In genomic region chr17:5769776-5770175, GRCm38 (mm10) we compare ENCODE assay signal across 9 mouse cellular contexts.
DNase-seq lines count a peak whose midpoint lies in the region; ATAC-seq lines count a peak whose summit lies in the region.
"Had no signal": no experiment of that assay in that cellular context is flagged by ENCODE, and none has a peak within 500 bp of the region (broad histone marks: within the 10 kb centered on the region; RNA-seq: fewer than 3 reads in every experiment).

No protein-coding gene starts in this region.

- peaks cover 3% of the 10 kb centered on the region; the same call in 1 of the 2 replicates for H3K9me3 ChIP-seq in heart, embryonic 10.5 days
- peaks cover 6% of the 10 kb centered on the region; the same call in 1 of the 2 replicates for H3K9me3 ChIP-seq in embryonic facial prominence, embryonic 10.5 days
- H3K9me3 ChIP-seq in hindbrain, embryonic 15.5 days: no peaks in the 10 kb centered on the region
- 0 out of 2 replicates have a peak, but pooled peaks cover 3% of the 10 kb centered on the region for H3K9me3 ChIP-seq in liver, embryonic 12.5 days (replicated peaks)
- H3K9me3 ChIP-seq in neural tube, embryonic 14.5 days (ENCODE audit: control insufficient read depth, low read length): no peaks in the 10 kb centered on the region

- peak overlapping the region; percentile 89 for H3K27ac ChIP-seq in heart, embryonic 10.5 days
- peak overlapping the region; percentile 84 for H3K27ac ChIP-seq in embryonic facial prominence, embryonic 10.5 days (replicated peaks)
- H3K27ac ChIP-seq in hindbrain, embryonic 15.5 days (replicated peaks): peak overlapping the region; percentile 72
- H3K27ac ChIP-seq in liver, embryonic 12.5 days: no peak overlapping the region
- H3K27ac ChIP-seq in neural tube, embryonic 14.5 days (ENCODE audit: low read depth, low read length): no peak overlapping the region
- H3K27ac ChIP-seq: heart, adult 2 months had no signal

- peaks cover 24% of the 10 kb centered on the region for H3K4me1 ChIP-seq in heart, embryonic 10.5 days
- peaks cover 37% of the 10 kb centered on the region for H3K4me1 ChIP-seq in embryonic facial prominence, embryonic 10.5 days
- H3K4me1 ChIP-seq in hindbrain, embryonic 15.5 days (replicated peaks): peaks cover 15% of the 10 kb centered on the region
- H3K4me1 ChIP-seq in liver, embryonic 12.5 days: 0 out of 2 replicates have a peak, but pooled peaks cover 7% of the 10 kb centered on the region
- H3K4me1 ChIP-seq in neural tube, embryonic 14.5 days (ENCODE audit: control insufficient read depth, insufficient read depth, low read length): peaks cover 9% of the 10 kb centered on the region; the same call in 1 of the 2 replicates

- intact Hi-C loops in heart, postnatal 25 days (cut with DNase I): no loop called here

- no peak for ATAC-seq in hindbrain, embryonic 15.5 days (ENCODE audit: low FRiP score, low read depth)
- ATAC-seq in liver, embryonic 12.5 days: no peak
- no peak for ATAC-seq in neural tube, embryonic 14.5 days (ENCODE audit: low read depth)

- no peaks in the 10 kb centered on the region for H3K27me3 ChIP-seq in heart, embryonic 10.5 days (ENCODE audit: insufficient read depth, poor library complexity, severe bottlenecking)
- H3K27me3 ChIP-seq in embryonic facial prominence, embryonic 10.5 days (replicated peaks; ENCODE audit: low read depth, poor library complexity, severe bottlenecking): peaks cover 14% of the 10 kb centered on the region; the same call in 1 of the 2 replicates
- no peaks in the 10 kb centered on the region for H3K27me3 ChIP-seq in hindbrain, embryonic 15.5 days
- peaks cover 37% of the 10 kb centered on the region for H3K27me3 ChIP-seq in liver, embryonic 12.5 days (replicated peaks)
- H3K27me3 ChIP-seq in neural tube, embryonic 14.5 days (ENCODE audit: control insufficient read depth, insufficient read depth, low read length): no peaks in the 10 kb centered on the region

- H3K36me3 ChIP-seq in heart, embryonic 10.5 days: no peaks in the 10 kb centered on the region
- no peaks in the 10 kb centered on the region for H3K36me3 ChIP-seq in embryonic facial prominence, embryonic 10.5 days (replicated peaks)
- H3K36me3 ChIP-seq in hindbrain, embryonic 15.5 days: no peaks in the 10 kb centered on the region
- no peaks in the 10 kb centered on the region for H3K36me3 ChIP-seq in liver, embryonic 12.5 days
- H3K36me3 ChIP-seq in neural tube, embryonic 14.5 days (ENCODE audit: control insufficient read depth, insufficient read depth, low read length): no peaks in the 10 kb centered on the region

- H3K4me2 ChIP-seq in hindbrain, embryonic 15.5 days: peak overlapping the region; percentile 68
- peak overlapping the region; percentile 51 for H3K4me2 ChIP-seq in liver, embryonic 12.5 days
- peak overlapping the region; percentile 55 for H3K4me2 ChIP-seq in neural tube, embryonic 14.5 days (ENCODE audit: low read depth, low read length)

- peak overlapping the region; percentile 39; the same call in 1 of the 2 replicates for H3K9ac ChIP-seq in hindbrain, embryonic 15.5 days
- no peak overlapping the region for H3K9ac ChIP-seq in liver, embryonic 12.5 days
- no peak overlapping the region for H3K9ac ChIP-seq in neural tube, embryonic 14.5 days (replicated peaks; ENCODE audit: low read depth, low read length)

- H3K4me3 ChIP-seq in heart, embryonic 10.5 days: peak overlapping the region; percentile 57
- peak overlapping the region; percentile 47 for H3K4me3 ChIP-seq in embryonic facial prominence, embryonic 10.5 days
- peak overlapping the region; percentile 34; the same call in 1 of the 2 replicates for H3K4me3 ChIP-seq in hindbrain, embryonic 15.5 days
- H3K4me3 ChIP-seq in liver, embryonic 12.5 days: no peak overlapping the region
- no peak overlapping the region for H3K4me3 ChIP-seq in neural tube, embryonic 14.5 days (ENCODE audit: low read depth, low read length)

- DNase-seq in heart, embryonic 10.5 days (ENCODE audit: low spot score): no peak
- no peak for DNase-seq in heart, postnatal 25 days (ENCODE audit: low spot score)
- DNase-seq in embryonic facial prominence, embryonic 10.5 days (ENCODE audit: low spot score): no peak
- no peak for DNase-seq in c-Kit-positive CD71-positive TER-119-positive erythroid progenitor cells, embryonic 14.5 days (ENCODE audit: low spot score)
- no peak for DNase-seq in thymus, postnatal 10 days (ENCODE audit: low spot score in 2 of 2)

- 56% methylated on average over 7 of the region's 7 CpGs for WGBS in heart, embryonic 10.5 days
- WGBS in embryonic facial prominence, embryonic 10.5 days: 56% methylated on average over 7 of the region's 7 CpGs
- WGBS in hindbrain, embryonic 15.5 days: 39% methylated on average over 7 of the region's 7 CpGs
- 52% methylated on average over 7 of the region's 7 CpGs for WGBS in liver, embryonic 12.5 days (ENCODE audit: insufficient replicate concordance)
- WGBS in neural tube, embryonic 14.5 days: 27% methylated on average over 7 of the region's 7 CpGs

Comparison
In these comparisons a context has a peak if more than half of its experiments do, and no peak if none do; other contexts are left out.
1. H3K27ac ChIP-seq: peak in heart, embryonic 10.5 days (single experiment), embryonic facial prominence, embryonic 10.5 days (single experiment) and hindbrain, embryonic 15.5 days (single experiment); none in liver, embryonic 12.5 days (single experiment) and neural tube, embryonic 14.5 days (single experiment).
2. H3K4me3 ChIP-seq: peak in heart, embryonic 10.5 days (single experiment), embryonic facial prominence, embryonic 10.5 days (single experiment) and hindbrain, embryonic 15.5 days (single experiment); none in liver, embryonic 12.5 days (single experiment) and neural tube, embryonic 14.5 days (single experiment).
3. Peak in every context shown above with its lines, with median percentiles within 50 percentile points of each other: H3K4me2 ChIP-seq.